Mouse (Mus musculus): ENCODE results near the gene BC048679. TPM values are rescaled to one million over a fixed set of nuclear protein-coding genes. Genes with fewer than 3 reads are reported as not detected.
A peak's percentile ranks its signal among the peaks of the same experiment; 100 is the strongest.

BC048679 gene
- polyA plus RNA-seq (2021), result not detected

DNA sequence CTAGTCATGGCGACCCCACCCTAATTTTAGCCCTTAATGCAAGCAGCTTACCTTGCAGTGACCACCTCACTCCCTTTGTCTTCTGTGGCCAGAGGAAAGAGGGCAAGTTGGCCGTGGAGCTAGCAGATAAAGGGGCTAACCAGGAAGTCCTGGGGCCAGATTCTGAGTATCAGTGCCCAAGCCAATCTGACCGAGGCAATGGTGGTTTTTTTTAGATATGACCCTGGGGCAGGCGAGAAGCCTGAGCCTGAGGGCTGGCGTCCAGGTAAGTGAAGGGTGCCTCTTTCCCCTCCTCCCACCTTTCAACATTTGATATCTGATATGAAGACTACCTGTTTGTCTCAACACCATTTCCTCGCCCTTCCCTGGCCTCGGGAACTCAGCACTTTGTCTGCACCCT is at the start of gene BC048679:
Gene BC048679, minus strand, starts transcription at position 101 of the 400 bp plus-strand sequence.
- ATAC-seq, result no peak
- CTCF ChIA-PET, result no interaction called here
- DNase-seq (ENCODE audit: low read depth, low spot score), result no peak
- in situ Hi-C loops (cut with MboI; ENCODE audit: low pct_unique_long_range_greater_than_20kb), result no loop called here
- POLR2A ChIA-PET, result no interaction called here
- TF ChIP-seq CTCF (IDR thresholded peaks at IDR 0.05), result no peak
- peaks cover 43% of the 10 kb centered on the region for H3K27me3 ChIP-seq

DNA sequence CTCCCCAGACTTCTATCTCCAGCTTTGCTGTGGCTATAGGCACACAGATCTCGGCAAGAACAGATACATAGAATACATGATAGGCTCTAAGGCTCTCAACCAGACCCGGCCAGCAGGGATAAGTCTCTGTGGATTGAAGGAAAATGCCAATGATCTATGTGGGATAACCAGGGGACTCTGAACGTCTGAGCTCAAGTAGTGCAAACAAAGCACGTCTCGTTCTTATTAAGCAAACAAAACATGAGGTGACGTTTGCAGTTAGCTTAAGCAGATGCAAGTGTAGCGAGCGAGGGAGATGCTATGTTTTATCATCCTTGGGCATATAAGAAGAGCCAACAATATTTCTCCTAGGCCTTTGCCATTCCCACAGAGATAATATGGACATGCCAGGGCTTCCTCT is 44.9 kb upstream of the BC048679 start:
- in situ Hi-C loops (cut with MboI; ENCODE audit: low pct_unique_long_range_greater_than_20kb), result no loop called here
- ATAC-seq, result no peak
- DNase-seq (ENCODE audit: low read depth, low spot score), result no peak
- no peak for TF ChIP-seq CTCF (IDR thresholded peaks at IDR 0.05)
- H3K27me3 ChIP-seq, result peaks cover 9% of the 10 kb centered on the region
- ChIA-PET POLR2A (no interaction called here), CTCF (no interaction called here)

DNA sequence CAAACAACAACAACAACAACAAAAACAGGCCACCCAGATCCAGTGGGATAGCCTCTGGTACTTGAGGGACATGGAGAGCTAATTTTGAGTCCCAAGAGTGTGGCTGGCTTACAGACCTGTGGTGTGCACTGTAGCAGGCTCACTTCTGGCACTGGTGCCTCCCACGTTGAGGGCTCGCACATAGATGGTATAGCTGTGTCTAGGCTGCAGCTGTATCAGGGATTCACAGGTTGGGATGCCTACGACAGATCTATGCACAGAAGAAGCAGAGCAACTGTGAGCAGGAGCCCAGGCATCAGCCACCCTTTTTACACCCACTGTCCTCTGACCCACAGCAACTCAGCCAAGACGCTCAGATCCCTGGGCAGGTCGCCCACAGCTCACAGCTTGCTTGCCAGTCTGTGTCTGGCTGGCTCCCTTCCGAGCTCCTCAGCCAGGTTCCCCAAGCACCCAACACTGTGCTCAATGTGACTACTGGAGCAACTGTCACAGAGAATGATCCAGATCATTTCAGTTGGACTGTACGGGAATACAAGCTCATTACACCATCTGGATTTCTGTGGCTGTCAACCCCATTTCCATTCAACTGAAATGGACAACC is 43.9 kb upstream of the BC048679 start:
- in situ Hi-C loops (cut with MboI; ENCODE audit: low pct_unique_long_range_greater_than_20kb), result no loop called here

DNA sequence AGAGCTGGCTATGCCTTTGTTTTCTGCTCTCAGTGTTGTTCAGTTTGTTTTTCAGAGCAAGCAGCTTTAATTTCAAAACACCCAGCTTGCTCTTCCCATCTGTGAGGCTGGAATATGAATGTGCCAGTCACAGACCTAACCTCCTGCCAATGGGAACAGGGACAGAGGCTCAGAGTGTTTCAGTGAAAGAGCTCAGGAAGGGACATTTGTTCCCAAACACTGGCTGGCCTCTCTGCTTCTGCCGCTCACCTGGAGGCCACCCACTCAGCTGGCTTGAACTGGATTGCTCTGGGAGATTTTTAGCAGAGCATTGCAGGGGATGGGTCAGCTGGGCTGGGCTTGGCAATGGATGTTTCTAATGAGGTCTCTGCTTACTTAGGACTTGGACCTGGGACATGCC is 42.9 kb upstream of the BC048679 start:
- ChIA-PET POLR2A (no interaction called here), CTCF (no interaction called here)
- DNase-seq (ENCODE audit: low read depth, low spot score), result no peak
- ATAC-seq, result no peak
- no peak for TF ChIP-seq CTCF (IDR thresholded peaks at IDR 0.05)
- H3K27me3 ChIP-seq, result peaks cover 9% of the 10 kb centered on the region
- in situ Hi-C loops (cut with MboI; ENCODE audit: low pct_unique_long_range_greater_than_20kb), result no loop called here

More for the DNA sequence above, 43.9 kb upstream of the BC048679 start:
- H3K27me3 ChIP-seq, result peaks cover 9% of the 10 kb centered on the region
- ATAC-seq, result no peak
- CTCF ChIA-PET, result no interaction called here
- no peak for DNase-seq (ENCODE audit: low read depth, low spot score)
- TF ChIP-seq CTCF (IDR thresholded peaks at IDR 0.05), result no peak
- POLR2A ChIA-PET, result no interaction called here

DNA sequence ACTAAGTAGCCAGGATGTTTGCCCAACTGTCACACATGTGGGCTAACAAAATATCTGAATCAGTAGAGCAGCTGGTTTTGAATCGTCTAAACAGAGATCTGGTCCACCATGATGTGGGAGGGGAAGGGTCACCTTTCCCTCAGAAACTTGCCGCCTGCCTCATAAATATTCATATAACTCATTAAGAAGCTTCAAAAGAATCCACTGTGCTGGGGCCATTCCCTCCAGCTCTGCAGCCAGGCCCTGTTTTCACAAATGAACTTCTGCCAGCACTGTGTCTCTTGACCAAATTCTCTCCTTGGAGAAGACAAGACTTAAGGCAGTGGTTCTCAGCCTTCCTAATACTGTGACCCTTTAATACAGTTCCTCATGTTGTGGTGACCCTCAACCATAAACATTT is 41.5 kb upstream of the BC048679 start:
- TF ChIP-seq CTCF (IDR thresholded peaks at IDR 0.05), result no peak
- in situ Hi-C loops (cut with MboI; ENCODE audit: low pct_unique_long_range_greater_than_20kb), result no loop called here
- DNase-seq (ENCODE audit: low read depth, low spot score) (no peak), ATAC-seq (no peak)
- POLR2A ChIA-PET, result no interaction called here
- CTCF ChIA-PET, result no interaction called here
- peaks cover 9% of the 10 kb centered on the region for H3K27me3 ChIP-seq

DNA sequence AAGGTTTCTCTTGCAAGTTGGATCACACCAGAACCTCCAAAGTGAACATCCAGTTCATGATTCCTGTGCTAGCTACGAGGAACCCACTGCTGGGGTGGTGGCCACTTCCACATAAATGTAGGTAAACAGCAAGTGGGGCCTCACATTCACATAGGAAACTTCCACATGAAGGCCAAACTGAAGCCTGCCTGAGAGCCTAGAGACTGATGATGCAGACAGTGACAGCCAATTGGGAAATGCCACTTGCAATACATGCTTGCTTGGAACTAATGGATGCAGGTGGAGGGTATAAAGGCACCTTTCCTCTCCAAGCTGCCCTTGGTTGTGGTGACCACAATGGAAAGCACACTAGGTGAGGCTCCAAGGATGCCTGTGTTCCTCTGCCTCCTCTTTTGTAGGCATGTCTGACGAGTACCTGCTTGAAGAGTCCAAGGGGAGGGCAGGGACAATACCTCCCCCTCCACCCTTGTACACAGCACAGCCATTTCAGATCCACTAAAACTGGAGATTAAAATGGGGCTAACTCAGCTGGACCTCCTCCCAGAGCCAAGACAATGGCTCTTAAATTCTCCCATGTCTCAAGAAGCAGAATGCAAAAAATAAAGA is 40.1 kb upstream of the BC048679 start:
- in situ Hi-C loops (cut with MboI; ENCODE audit: low pct_unique_long_range_greater_than_20kb), result no loop called here
- ATAC-seq, result no peak
- ChIA-PET CTCF (no interaction called here), POLR2A (no interaction called here)
- peaks cover 9% of the 10 kb centered on the region for H3K27me3 ChIP-seq
- TF ChIP-seq CTCF (IDR thresholded peaks at IDR 0.05), result no peak
- no peak for DNase-seq (ENCODE audit: low read depth, low spot score)

DNA sequence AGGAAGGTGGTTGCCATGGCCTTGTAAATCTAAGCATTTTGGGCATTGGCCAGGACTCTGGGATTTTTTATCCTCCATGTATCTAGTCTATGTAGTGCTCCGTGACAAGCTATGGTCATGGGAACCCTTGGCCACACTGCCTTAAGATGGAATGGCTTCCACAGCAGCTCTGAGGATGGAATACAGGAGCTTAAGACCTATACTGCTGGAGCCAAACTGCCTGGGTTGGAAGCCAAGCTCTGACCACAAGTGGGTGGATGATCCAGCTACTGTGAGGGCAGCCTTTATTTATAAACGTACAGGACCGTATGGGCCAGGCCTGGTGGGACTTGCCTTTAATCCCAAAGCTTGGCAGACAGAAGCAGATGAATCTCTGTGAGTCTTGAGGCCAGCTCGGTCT is 38.4 kb upstream of the BC048679 start:
- no peak for TF ChIP-seq CTCF (IDR thresholded peaks at IDR 0.05)
- POLR2A ChIA-PET, result no interaction called here
- CTCF ChIA-PET, result no interaction called here
- H3K27me3 ChIP-seq, result no peaks in the 10 kb centered on the region
- DNase-seq (ENCODE audit: low read depth, low spot score) (no peak), ATAC-seq (no peak)
- in situ Hi-C loops (cut with MboI; ENCODE audit: low pct_unique_long_range_greater_than_20kb), result no loop called here

DNA sequence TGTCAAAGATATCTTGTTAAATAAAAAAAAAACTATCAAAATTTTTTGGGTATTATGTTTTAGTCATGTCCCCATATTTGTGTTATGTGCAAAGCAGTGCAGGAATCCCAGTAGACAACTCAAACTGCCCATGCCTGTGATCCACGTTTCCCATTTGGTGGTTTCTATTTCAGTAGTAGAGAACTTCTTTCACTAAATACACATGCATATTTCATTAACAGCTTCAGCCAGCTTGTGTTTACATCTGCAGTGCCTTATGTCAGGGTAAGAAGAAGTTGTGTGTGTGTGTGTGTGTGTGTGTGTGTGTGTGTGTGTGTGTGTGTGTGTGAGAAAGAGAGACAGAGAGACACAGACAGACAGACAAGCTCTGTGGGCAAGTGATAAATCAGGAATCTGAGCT is 33.4 kb upstream of the BC048679 start:
- in situ Hi-C loops (cut with MboI; ENCODE audit: low pct_unique_long_range_greater_than_20kb), result no loop called here
- no peak for DNase-seq (ENCODE audit: low read depth, low spot score)
- no peaks in the 10 kb centered on the region for H3K27me3 ChIP-seq
- TF ChIP-seq CTCF (IDR thresholded peaks at IDR 0.05), result no peak
- CTCF ChIA-PET, result no interaction called here
- ATAC-seq, result no peak
- POLR2A ChIA-PET, result no interaction called here

DNA sequence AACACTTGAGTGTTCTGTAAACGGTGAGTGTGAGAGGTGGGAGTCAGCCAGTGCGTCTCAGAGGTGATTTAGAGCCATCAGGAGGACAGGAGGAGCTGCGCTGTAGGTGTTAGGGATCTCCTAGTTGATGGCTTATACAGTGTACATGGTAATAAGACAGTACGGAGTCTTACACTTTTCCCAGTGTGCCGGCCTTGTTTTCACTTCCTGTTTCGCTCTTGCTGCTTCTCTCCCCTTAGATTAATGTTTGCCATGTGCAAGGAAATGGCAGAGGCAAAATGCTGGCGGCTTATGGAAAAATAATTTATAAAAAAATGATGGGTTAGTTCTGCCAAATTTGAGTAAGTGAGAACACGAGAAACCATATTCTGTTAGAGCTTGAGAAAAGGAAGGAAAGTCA is 30.8 kb upstream of the BC048679 start:
- no peak for TF ChIP-seq CTCF (IDR thresholded peaks at IDR 0.05)
- H3K27me3 ChIP-seq, result no peaks in the 10 kb centered on the region
- ATAC-seq (no peak), DNase-seq (ENCODE audit: low read depth, low spot score) (no peak)
- in situ Hi-C loops (cut with MboI; ENCODE audit: low pct_unique_long_range_greater_than_20kb), result loop anchor here (10.0 kb wide), 1 partner anchor 364 kb away; no protein-coding TSS in a partner anchor
- ChIA-PET POLR2A (no interaction called here), CTCF (interaction anchor here (1.2 kb wide), 1 partner anchor 12 kb away, joined by 3 read pairs; no protein-coding TSS in a partner anchor)

DNA sequence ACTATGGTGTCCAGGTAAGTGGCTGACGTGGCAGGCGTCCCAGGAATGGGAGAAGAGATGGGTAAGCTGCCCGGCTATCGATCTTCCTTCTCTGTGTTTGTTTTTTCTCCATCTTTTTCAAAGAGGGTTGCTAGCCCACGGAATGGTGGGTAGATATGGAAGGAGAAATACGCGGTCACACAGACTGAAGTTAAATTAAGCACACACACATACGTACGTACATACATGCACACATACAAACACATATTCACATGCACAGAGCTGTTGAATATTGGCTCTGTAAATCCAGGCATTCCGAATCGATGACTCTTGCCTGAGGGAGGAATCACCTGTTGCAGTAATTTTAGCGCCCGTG is 25.6 kb upstream of the BC048679 start:
- TF ChIP-seq CTCF (IDR thresholded peaks at IDR 0.05), result no peak
- DNase-seq (ENCODE audit: low read depth, low spot score) (no peak), ATAC-seq (peak; percentile 12)
- POLR2A ChIA-PET, result no interaction called here
- in situ Hi-C loops (cut with MboI; ENCODE audit: low pct_unique_long_range_greater_than_20kb), result loop anchor here (10.0 kb wide), 1 partner anchor 359 kb away; no protein-coding TSS in a partner anchor
- H3K27me3 ChIP-seq, result peaks cover 6% of the 10 kb centered on the region
- CTCF ChIA-PET, result no interaction called here

DNA sequence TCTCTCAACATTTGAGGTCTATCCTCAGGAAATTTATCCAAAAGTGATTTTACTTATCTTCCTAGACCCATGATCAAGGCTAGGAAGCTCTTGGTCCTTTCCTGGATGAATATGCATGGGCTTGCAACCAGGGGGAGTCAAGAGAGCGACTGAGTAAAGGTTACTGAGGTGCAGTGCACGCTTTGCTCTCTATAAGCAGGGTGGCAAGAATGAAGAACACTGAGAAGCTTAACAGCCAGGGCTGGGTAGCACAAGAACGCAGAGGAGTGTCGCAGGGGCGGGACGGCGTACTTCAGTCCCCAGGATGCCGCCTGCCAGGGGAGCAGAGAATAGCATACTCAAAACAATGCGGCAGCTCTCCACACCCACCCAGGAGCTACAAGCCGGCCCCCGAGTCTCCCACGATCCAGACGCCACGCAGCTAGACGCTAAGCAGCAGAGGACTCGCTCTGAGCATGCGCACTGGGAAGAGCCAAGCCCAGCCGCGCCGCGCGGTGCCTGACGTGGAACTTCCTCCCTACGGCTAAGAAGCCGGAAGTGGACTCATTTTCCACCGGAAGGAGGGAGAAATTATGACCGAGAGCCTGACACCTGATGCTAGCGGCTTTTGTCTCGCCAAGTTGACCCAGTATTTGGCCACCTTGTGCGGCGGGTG is 25.1 kb upstream of the BC048679 start:
- ChIA-PET CTCF (interaction anchor here (1.5 kb wide), 1 partner anchor 9 kb away, joined by 4 read pairs; no protein-coding TSS in a partner anchor), POLR2A (no interaction called here)
- peak; percentile 46 for DNase-seq (ENCODE audit: low read depth, low spot score)
- peaks cover 6% of the 10 kb centered on the region for H3K27me3 ChIP-seq
- ATAC-seq, result peak; percentile 84
- peak; percentile 27 for TF ChIP-seq CTCF (IDR thresholded peaks at IDR 0.05)
- in situ Hi-C loops (cut with MboI; ENCODE audit: low pct_unique_long_range_greater_than_20kb), result loop anchor here (10.0 kb wide), 1 partner anchor 358 kb away; no protein-coding TSS in a partner anchor

Measured in Patski (cell line).